Mouse (Mus musculus): ENCODE data around the gene Cald1.

Gene Cald1

DNA sequence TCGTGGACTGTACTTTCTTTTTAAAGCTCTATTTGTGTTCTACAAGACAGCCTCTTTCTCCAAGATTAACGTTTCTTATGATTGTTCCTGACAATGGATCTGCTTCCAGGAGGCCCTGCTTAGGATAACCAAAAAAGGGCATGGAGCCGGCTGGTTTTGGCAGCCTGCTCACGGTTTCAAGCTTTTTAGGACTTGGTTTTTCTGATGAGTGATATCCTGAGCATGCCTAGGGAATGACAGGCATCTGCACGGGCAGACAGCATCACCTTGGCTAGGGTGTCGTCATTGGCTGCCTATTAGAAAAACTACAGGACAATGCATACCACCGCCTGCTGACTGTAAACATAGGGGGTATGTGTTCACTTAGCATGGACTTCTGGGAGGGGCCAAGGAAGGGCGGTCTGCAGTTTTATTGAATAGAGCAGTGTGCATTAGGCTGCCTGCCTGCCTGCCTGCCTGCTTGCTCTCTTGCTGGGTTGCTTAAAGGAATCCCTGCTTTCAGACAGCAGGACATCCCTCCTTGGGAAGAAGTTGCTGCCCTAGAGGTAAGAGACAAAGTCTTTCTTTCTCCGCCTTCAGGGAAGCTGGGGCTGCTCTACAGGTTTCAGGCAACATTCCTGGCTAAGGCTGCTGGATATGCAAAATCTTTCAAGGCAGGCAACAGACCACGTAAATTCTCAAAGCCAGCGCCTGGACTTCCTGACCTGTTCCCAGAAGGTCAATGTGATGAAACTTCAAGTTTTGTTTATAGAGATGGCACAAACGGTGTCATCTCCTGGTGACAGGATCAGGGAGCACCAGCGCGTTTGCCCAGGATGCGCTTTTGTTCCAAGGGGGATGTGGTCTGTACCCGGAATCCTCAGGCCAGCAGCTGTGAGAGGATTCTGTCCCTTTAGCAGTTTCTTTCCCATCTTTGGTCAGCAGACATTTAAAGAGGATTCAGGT, at the start of gene Cald1:
Gene Cald1 (plus strand): TSS at position 380 of the 945 bp plus-strand sequence.
- DNase-seq (ENCODE audit: low read depth) = no peak

DNA sequence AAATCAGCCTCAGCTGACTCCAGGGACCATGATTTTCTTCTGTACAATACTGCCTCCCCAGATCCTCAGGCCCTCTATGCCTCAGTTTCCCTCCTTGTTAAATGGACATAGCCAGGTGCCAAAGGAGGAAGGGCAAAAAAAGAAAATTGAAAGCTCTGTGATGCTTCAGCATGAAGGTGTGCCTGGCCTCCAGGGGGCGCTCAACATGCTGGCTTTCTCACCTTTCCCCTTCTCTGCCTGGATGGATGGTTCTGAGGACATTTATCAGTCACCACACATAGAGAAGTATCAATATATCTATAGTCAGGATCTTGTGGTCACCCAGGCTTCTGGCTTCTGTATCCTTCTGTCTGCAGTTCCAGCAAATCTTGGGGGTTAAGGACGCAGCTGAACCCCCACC, 49.3 kb upstream of the Cald1 start:
- no peak for DNase-seq (ENCODE audit: low read depth)

DNA sequence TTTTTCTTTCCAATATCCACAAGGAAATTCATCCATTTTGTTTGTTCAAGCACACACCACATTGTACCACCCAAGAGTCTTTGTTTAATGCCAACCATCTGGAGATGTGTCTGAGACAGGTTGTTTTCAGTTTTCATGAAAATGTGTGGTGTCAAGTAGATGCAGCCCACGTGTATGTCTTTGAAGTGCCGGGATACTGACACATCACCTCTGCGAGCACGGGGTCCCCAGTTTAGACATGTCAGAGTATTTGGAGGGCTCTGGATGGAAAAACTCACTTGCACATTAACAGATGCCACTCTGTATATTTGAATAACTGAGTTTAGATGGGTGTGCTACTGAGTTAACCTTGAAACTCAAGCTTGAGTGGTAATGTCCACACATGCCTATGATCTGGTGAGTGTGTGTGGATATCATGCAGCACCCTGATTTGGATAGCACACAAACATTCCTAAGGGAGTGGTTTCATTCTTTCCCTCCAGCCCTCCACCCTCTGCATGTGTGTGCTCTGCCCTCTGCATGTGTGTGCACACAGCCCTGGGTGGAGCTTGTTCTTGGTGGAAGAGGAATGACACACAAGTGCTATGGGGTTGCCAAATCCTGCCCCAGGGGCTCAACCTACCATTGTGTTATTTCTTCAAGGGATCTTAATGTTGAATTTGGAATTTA, 45.7 kb upstream of the Cald1 start:
- DNase-seq (ENCODE audit: low read depth) = no peak

DNA sequence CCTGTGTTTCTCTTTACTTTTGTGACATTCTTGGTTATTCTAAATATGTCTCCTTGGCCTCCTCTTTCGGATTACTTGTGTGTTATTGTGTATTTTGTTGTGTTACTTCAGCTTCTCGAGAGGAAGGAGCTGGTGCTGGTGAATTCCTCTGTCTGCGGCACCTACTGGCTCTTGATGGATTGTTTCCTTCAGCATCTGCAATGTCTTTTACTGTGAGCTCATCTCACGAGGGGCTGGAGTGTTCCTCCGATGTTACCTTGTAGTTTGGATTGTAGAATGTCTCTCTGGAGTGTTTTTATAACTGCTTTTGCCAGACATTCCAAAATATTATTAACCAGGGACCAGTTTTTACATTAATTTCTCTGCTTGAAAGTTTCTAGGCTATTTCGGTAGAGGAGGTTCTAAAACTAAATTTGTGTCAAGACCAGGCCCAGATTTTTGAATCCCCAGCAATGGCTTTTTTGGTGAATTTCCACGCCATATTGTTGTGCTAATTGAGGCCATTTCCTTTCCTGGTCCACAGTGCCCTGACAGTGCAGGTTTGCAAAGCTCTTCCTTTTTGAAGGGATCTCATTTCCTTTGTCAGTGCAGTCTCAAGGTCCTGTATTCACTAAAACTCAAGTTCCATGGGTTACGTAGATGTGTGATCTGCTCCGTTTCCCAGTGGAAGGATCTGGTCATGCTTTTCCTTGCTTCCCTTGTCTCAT, 43.9 kb upstream of the Cald1 start:
- DNase-seq (ENCODE audit: low read depth) = no peak

DNA sequence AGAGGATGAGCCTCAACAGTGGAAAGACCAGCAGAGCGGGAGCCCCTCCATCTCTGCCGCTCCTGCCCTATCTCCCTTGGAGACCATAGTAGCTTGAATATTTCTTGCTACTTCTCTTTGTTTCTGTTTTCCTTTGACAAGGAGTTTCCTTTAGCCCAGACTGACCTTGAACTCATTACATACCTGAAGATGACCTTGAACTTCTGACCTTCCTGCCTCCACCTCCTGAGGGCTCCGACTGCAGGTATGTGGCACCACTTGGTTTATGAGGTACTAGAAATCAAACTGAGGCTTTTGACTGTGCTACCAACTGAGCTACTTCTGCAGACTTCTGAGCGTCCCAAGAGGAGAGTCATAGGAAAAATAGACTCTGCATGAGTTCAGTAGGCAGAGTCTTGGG, 38.8 kb upstream of the Cald1 start:
- no peak for DNase-seq (ENCODE audit: low read depth)

DNA sequence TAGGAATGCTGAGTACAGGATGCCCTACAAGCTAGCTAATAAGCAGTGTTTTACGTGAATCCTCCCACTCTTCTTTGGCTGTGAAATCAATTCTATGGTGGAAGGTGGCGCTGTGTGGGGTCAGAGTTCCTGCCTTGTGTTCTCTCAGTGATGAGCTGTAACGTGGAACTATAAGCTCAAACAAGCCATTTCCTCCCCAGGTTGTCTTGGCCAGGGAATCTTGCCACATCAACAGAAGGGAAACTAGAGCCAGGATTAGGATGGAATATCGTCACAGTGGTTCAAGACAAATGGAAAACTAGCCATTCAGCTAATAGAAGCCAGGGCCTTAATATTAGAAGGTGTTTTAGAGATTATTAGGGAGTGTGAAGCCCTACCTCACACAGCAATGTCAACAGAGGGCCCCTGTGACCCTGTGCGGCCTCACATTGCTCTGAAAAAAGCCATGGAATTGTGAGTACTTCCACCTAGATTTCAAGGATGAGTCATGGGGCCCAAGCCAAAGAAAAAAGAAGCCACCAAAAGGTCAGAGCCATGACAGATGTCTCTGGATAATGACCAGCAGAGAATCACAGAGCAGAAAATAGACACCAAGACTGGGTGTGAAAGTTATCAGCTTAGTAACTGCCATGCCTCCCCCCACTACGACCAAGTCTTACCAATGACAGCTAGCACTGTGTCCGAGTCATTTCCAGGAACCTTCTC, 33.0 kb upstream of the Cald1 start:
- DNase-seq (ENCODE audit: low read depth) = no peak

- DNase-seq (ENCODE audit: low read depth) = no peak
Observed at GRCm38 (mm10) chr6:34567298-34567697, 31.0 kb upstream of the Cald1 start.

DNA sequence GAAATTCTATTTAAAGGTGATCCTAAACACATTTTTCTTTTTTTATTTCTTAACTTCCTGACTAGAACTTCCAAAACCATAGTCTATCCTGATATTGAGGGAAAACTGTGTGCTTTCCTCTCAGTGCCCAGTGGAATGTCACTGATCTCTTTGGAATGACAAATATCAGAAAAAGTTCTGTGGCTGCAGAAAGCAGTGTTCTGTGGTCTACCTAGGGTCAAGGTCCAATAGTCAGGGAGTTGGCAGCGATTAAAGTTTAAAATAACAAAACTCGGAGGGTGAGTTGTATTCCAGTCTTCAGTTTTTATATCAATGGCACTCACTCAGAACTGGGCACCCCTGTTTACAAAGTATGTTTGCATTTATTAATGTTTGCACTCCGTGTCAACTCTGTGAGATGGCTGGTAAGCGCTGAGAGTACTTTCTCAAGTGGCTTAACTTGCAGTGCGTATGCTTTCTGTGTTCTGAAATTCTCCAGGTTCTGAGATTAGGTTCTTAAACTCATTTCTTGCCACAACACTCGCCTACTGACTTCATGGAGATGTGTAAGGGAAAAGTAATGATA, 18.7 kb upstream of the Cald1 start:
- no peak for DNase-seq (ENCODE audit: low read depth)

DNA sequence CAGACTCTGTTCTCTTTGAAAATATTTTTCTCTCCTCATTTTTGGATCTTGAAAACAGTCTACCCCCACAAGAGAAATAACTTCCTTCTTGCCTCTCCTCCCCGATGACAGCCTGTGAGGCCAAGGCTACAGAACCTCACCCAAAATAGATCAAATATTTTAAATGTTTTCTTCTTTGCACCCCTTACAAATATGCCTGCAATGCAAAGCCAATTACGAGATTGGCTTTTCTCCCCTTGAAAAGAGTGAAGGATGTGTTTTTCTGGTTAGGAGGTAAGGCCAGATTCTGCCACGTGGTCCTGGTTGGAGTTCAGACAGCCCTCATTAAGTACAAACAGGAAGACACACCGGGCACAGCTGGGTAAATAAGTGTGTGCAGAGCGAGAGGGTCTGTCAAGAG, 14.9 kb upstream of the Cald1 start:
- DNase-seq (ENCODE audit: low read depth) = no peak

- no peak for DNase-seq (ENCODE audit: low read depth)
Observed at GRCm38 (mm10) chr6:34588066-34588465, 10.2 kb upstream of the Cald1 start.

DNA sequence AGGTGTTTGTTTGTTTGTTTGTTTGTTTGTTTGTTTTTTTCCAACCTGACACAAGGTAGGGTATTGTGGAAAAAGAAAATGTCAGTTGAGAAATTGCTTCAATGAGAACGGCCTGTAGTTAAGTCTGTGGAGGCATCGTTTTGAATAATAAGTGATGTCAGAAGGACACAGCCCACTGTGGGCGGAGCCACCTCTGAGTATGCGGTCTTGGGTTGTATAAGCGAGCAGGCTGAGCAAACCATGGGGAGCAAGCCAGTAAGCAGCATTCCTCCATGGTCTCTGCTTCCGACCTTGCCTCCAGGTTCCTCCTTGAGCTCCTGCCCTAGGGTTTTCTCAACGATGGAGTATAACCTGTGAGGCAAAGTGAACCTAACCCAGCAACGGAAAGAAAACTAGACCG, 7.6 kb upstream of the Cald1 start:
- DNase-seq (ENCODE audit: low read depth) = no peak

DNA sequence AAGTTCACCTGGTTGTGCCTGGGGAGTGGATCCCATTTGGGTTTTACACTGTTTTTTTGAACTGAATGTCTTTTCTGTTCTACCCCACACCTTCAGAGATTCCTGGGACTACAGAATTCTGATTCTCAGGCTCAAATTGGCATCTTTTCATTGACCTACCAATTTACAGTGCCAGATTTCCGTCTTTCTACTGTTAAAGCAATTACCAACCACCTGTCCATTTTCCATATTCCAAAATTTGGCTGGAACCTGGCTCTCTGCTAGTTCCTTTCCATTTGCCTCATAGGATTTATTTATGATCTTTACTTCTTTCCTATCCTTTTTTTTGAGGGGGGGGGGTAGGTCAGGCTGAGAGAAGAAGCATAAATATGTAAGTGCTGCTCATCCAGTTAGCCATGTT, 4.9 kb upstream of the Cald1 start:
- DNase-seq (ENCODE audit: low read depth) = no peak

DNA sequence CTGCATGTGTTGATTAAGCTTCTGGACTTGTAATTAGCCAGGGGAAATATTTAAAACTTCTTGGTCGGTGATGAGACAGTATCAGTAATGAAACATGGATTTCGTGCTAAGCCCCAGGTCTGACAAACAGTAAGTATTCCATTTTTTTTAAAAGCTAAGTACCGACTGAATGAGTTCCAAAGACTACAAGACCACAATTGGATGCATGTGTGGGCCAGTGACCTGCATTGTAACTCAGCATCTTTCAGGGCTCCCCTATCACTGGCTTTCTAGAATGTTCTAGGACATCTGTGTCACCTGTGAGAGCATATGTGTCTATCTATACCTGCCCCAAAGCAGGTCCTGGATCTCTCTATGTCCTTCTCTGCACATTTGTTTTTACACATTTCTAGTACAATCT, 984 bp upstream of the Cald1 start:
- no peak for DNase-seq (ENCODE audit: low read depth)

DNA sequence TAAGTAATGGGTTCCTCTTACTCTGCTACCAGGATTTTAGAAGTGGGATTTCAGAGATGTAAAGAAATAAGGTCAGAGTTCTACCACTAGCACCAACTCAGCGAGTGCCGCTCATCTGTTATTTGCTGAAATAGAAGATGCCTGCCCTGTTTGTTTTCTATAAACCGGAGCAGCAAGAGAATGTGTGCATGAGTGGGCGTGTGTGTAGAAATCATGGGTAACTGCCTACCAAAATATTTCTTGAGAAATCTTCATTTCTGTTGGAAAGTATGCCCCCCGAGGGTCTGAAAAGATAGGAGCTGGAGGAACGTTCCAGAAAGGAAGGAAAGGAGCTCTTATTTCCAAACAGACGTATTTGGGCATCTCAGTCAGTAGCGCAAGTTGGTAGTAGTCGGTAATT, 871 bp downstream of the Cald1 start:
- DNase-seq (ENCODE audit: low read depth) = no peak

DNA sequence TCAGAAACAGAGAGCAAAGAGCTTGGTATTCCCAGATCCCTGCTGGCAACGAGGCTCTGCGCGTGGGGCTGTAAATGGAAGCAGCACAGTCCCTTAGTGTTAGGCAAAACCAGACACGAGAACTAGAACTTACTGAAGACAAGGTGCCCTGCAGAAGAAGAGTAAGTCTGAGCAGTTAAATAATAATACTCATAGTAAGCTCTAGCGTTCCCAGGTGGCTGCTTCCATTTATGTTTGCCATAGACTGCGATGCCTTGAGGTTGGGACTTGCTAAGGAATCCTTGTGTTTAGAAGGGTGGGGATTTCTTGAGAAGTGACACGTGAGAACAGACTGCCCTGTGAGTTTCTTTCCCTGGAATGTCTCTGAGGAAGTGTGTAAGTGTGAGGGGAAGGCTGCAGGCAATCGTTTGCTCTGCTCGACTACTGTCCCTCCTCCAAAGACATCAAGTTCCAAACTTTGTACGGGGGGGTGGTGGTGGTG, 1.4 kb downstream of the Cald1 start:
- DNase-seq (ENCODE audit: low read depth) = no peak

GRCm38 (mm10) chr6:34600850-34601249, 2.5 kb downstream of the Cald1 start:
- DNase-seq (ENCODE audit: low read depth) = no peak

GRCm38 (mm10) chr6:34602091-34602490, 3.8 kb downstream of the Cald1 start:
- DNase-seq (ENCODE audit: low read depth) = no peak

- DNase-seq (ENCODE audit: low read depth) = no peak
Observed at GRCm38 (mm10) chr6:34606407-34606806, 8.1 kb downstream of the Cald1 start.

DNA sequence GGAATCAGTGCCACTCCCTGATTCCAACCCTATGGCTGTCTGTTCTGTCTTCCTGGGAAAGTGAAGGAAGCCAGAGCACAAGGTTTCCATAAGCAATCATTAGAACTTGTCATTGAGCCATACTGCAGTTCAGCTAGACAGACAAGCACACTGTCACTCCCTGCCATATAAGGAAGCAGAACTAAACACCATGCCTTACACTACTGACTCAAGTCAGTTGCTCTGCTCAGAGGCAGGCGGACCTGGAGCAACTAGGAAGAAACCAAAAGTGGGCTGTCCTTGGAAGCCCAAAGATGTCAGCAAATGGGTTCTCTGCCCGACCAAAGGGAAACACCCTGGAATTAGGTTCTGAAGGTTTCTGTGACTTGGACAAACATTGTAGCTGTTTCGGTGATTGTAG, 10.3 kb downstream of the Cald1 start:
- no peak for DNase-seq (ENCODE audit: low read depth)

- no peak for DNase-seq (ENCODE audit: low read depth)
Observed at GRCm38 (mm10) chr6:34609892-34610829, 11.9 kb downstream of the Cald1 start.

GRCm38 (mm10) chr6:34613122-34613521, 14.8 kb downstream of the Cald1 start:
- DNase-seq (ENCODE audit: low read depth) = no peak

Measured in c-Kit-positive CD71-positive TER-119-negative erythroid progenitor cells, embryonic 14.5 days (primary cell).